Mouse (Mus musculus) small intestine, adult 2 months (tissue): ENCODE data around the gene Slamf1.

ENCODE experiments used
- CTCF ChIP-seq: fragments of 200-500 bp; IDR thresholded peaks from 2 replicates; pipeline ENCODE4 v1.5.1; 2012; ENCODE audit warnings: low read depth, mild to moderate bottlenecking, control low read depth, inconsistent platforms, low read length, moderate library complexity, mixed read lengths; ENCODE audit not compliant: insufficient replicate concordance, insufficient read length; ENCODE audit errors: extremely low read depth
- POLR2A ChIP-seq: fragments of 200-500 bp; IDR thresholded peaks from 2 replicates; pipeline ENCODE4 v1.6.1; 2012; ENCODE audit warnings: low read depth, mild to moderate bottlenecking, control low read depth, inconsistent platforms, low read length, moderate library complexity

GRCm38 (mm10) chr1:171796185-171796584, 29.3 kb downstream of the Slamf1 start:
- TF ChIP-seq CTCF = no peak
- TF ChIP-seq POLR2A = no peak
